Mouse (Mus musculus): Measurements from ENCODE around the gene Omg.

GRCm38 (mm10) chr11:79483876-79484528 is 19.9 kb downstream of the Omg start:
- TF ChIP-seq CTCF (IDR thresholded peaks at IDR 0.05; ENCODE audit: low read depth): no peak
- no peak for TF ChIP-seq EP300 (IDR thresholded peaks at IDR 0.05; ENCODE audit: low read depth)
